In the genomic region with DNA sequence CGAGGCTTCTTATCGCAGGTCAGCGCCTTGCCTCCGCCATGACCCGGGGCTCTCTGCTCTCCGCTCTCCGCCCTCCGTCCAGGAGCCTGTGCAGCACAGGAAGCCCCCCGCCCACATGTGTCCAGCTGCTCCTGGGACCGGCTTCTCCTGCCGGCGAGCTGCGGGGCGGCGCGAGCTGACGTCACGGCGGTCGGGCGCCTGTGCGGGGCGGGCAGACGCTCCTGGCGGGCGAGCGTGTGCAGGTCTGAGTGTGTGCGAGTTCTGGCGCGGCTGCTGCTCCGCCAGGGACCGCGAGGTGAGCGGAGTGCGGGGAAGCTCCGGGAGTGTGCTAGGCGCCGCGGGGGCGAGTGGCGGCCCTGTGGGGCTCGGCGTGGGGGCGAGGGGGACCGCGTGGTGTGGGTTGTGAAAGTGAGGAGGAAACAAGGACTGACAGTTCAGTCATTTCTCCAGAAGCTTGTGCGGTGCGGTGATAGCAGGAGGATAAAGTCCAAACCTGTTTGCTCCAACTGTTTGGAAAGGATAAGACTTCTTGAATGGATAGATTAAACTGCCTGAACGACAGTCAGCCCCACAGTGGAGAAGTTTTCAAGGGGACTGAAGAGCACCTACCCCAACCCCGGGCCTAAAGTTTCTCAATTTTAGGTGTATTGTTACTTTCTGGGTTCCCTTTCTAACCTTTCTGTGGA, we compare ENCODE assay signal across 8 mouse cellular contexts. TPM values are rescaled to one million over a fixed set of nuclear protein-coding genes. Genes with fewer than 3 reads are reported as not detected.
A peak's percentile ranks its signal among the peaks of the same experiment; 100 is the strongest.
DNase-seq lines count a peak whose midpoint lies in the region; ATAC-seq and TF ChIP-seq lines count a peak whose summit lies in the region.

No protein-coding gene starts in this region.

- peaks cover 16% of the 10 kb centered on the region for H3K4me1 ChIP-seq in heart, embryonic 12.5 days (replicated peaks)
- H3K4me1 ChIP-seq in kidney, postnatal 0 days (replicated peaks; ENCODE audit: insufficient read depth, low read length), result 0 out of 2 replicates have a peak, but pooled peaks cover 4% of the 10 kb centered on the region
- H3K4me1 ChIP-seq in liver, embryonic 14.5 days (replicated peaks; ENCODE audit: control insufficient read depth in 2 of 2, insufficient read depth in 2 of 2, low read length in 1 of 2), result peaks cover 25 to 43% of the 10 kb centered on the region in 2 experiments
- no peaks in the 10 kb centered on the region for H3K4me1 ChIP-seq in neural tube, embryonic 11.5 days (ENCODE audit: control insufficient read depth, insufficient read depth, low read length)
- peaks cover 9% of the 10 kb centered on the region; the same call in 1 of the 2 replicates for H3K4me1 ChIP-seq in stomach, embryonic 16.5 days (ENCODE audit: control insufficient read depth, insufficient read depth, low read length)

- peak overlapping the region; percentile 78 for H3K4me3 ChIP-seq in heart, embryonic 12.5 days
- H3K4me3 ChIP-seq in kidney, postnatal 0 days (replicated peaks; ENCODE audit: low read depth, low read length), result peak overlapping the region; percentile 62
- H3K4me3 ChIP-seq in liver, embryonic 14.5 days (ENCODE audit: insufficient read depth in 1 of 2, low read depth in 2 of 2, low read length in 2 of 2), result peak overlapping the region; percentile 87 to 92
- peak overlapping the region; percentile 56 for H3K4me3 ChIP-seq in neural tube, embryonic 11.5 days (ENCODE audit: low read depth, low read length)
- H3K4me3 ChIP-seq in stomach, embryonic 16.5 days (replicated peaks; ENCODE audit: low read length), result peak overlapping the region; percentile 77

- peak; percentile 91 for DNase-seq in brain, embryonic 14.5 days (ENCODE audit: low read depth)
- DNase-seq in kidney, postnatal 0 days (ENCODE audit: low spot score), result peak; percentile 87
- peak; percentile 75 to 81 (median 80) for DNase-seq in liver, embryonic 14.5 days (ENCODE audit: low read depth in 3 of 3, low spot score in 3 of 3)
- DNase-seq in neural tube, embryonic 11.5 days (ENCODE audit: low spot score), result peak; percentile 90

- under 1% methylated on average over 50 of the region's 50 CpGs for WGBS in heart, embryonic 12.5 days
- under 1% methylated on average over 48 of the region's 50 CpGs for WGBS in kidney, postnatal 0 days
- WGBS in liver, embryonic 14.5 days (ENCODE audit: insufficient replicate concordance), result under 1% methylated on average over 50 of the region's 50 CpGs
- WGBS in neural tube, embryonic 11.5 days, result under 1% methylated on average over 50 of the region's 50 CpGs
- WGBS in stomach, embryonic 16.5 days, result under 1% methylated on average over 50 of the region's 50 CpGs

- TF ChIP-seq EP300 in liver, embryonic 14.5 days (IDR thresholded peaks at IDR 0.05; ENCODE audit: low read depth), result peak; percentile 96

- H3K9ac ChIP-seq in heart, embryonic 12.5 days, result peak overlapping the region; percentile 88
- peak overlapping the region; percentile 66 for H3K9ac ChIP-seq in kidney, postnatal 0 days (ENCODE audit: low read depth, low read length)
- H3K9ac ChIP-seq in liver, embryonic 14.5 days (replicated peaks), result peak overlapping the region; percentile 97
- H3K9ac ChIP-seq in neural tube, embryonic 11.5 days (ENCODE audit: low read length), result peak overlapping the region; percentile 77
- H3K9ac ChIP-seq in stomach, embryonic 16.5 days (ENCODE audit: low read length), result peak overlapping the region; percentile 84

- peak overlapping the region; percentile 76 for H3K4me2 ChIP-seq in heart, embryonic 12.5 days
- peak overlapping the region; percentile 87 for H3K4me2 ChIP-seq in kidney, postnatal 0 days (ENCODE audit: low read length)
- H3K4me2 ChIP-seq in liver, embryonic 14.5 days (ENCODE audit: low read depth), result peak overlapping the region; percentile 77
- peak overlapping the region; percentile 83 for H3K4me2 ChIP-seq in neural tube, embryonic 11.5 days (ENCODE audit: low read depth)
- H3K4me2 ChIP-seq in stomach, embryonic 16.5 days (ENCODE audit: low read depth, low read length), result peak overlapping the region; percentile 82

- H3K36me3 ChIP-seq in heart, embryonic 12.5 days, result no peaks in the 10 kb centered on the region
- no peaks in the 10 kb centered on the region for H3K36me3 ChIP-seq in kidney, postnatal 0 days (ENCODE audit: insufficient read depth, low read length)
- peaks cover 8% of the 10 kb centered on the region for H3K36me3 ChIP-seq in liver, embryonic 14.5 days (replicated peaks; ENCODE audit: control insufficient read depth, insufficient read depth, low read depth)
- no peaks in the 10 kb centered on the region for H3K36me3 ChIP-seq in neural tube, embryonic 11.5 days (ENCODE audit: control insufficient read depth, insufficient read depth, low read length)
- H3K36me3 ChIP-seq in stomach, embryonic 16.5 days (ENCODE audit: control insufficient read depth, insufficient read depth, low read length), result no peaks in the 10 kb centered on the region

- no peak for TF ChIP-seq CTCF in brain, embryonic 14.5 days (IDR thresholded peaks at IDR 0.05; ENCODE audit: borderline replicate concordance, extremely low read depth, insufficient read depth, insufficient read length)
- TF ChIP-seq CTCF in kidney, postnatal 0 days (IDR thresholded peaks at IDR 0.05; ENCODE audit: low read depth), result peak; percentile 24; the same call in 1 of the 2 replicates
- TF ChIP-seq CTCF in liver, embryonic 14.5 days (IDR thresholded peaks at IDR 0.05; ENCODE audit: low read depth), result peak; percentile 31; the same call in 1 of the 2 replicates

- peak; percentile 91 for ATAC-seq in CD4-positive, CD25-positive, alpha-beta regulatory T cell, adult 4 months
- ATAC-seq in erythroblast, adult 5-6 weeks (replicated peaks; ENCODE audit: low FRiP score, poor library complexity, severe bottlenecking), result peak; percentile 69
- peak; percentile 96 for ATAC-seq in heart, embryonic 12.5 days (ENCODE audit: insufficient number of reproducible peaks, low FRiP score)
- ATAC-seq in kidney, postnatal 0 days (replicated peaks; ENCODE audit: low FRiP score, low read depth), result peak; percentile 94
- ATAC-seq in liver, embryonic 14.5 days (ENCODE audit: insufficient read depth), result peak; percentile 80
- peak; percentile 99 for ATAC-seq in neural tube, embryonic 11.5 days (ENCODE audit: insufficient read depth, low FRiP score, low TSS enrichment)
- peak; percentile 94 for ATAC-seq in stomach, embryonic 16.5 days (ENCODE audit: insufficient read depth, low FRiP score)

- no peaks in the 10 kb centered on the region for H3K9me3 ChIP-seq in heart, embryonic 12.5 days (replicated peaks)
- no peaks in the 10 kb centered on the region for H3K9me3 ChIP-seq in kidney, postnatal 0 days (replicated peaks; ENCODE audit: low read length)
- no peaks in the 10 kb centered on the region for H3K9me3 ChIP-seq in liver, embryonic 14.5 days (ENCODE audit: control insufficient read depth, low read length)
- H3K9me3 ChIP-seq in neural tube, embryonic 11.5 days (ENCODE audit: control insufficient read depth, low read length), result no peaks in the 10 kb centered on the region
- H3K9me3 ChIP-seq in stomach, embryonic 16.5 days (replicated peaks; ENCODE audit: control insufficient read depth, low read length), result no peaks in the 10 kb centered on the region

- TF ChIP-seq POLR2A in brain, embryonic 14.5 days (IDR thresholded peaks at IDR 0.05; ENCODE audit: borderline replicate concordance, extremely low read depth, insufficient read depth, insufficient read length, poor library complexity, severe bottlenecking), result peak; percentile 34; the same call in 1 of the 2 replicates

- H3K27ac ChIP-seq in heart, embryonic 12.5 days (ENCODE audit: poor library complexity, severe bottlenecking), result peak overlapping the region; percentile 72
- peak overlapping the region; percentile 80 for H3K27ac ChIP-seq in kidney, postnatal 0 days
- H3K27ac ChIP-seq in liver, embryonic 14.5 days, result peak overlapping the region; percentile 95
- no peak overlapping the region for H3K27ac ChIP-seq in neural tube, embryonic 11.5 days (ENCODE audit: low read depth, low read length)
- 0 out of 2 replicates have a peak overlapping the region, but pooled peaks have one; percentile 33 for H3K27ac ChIP-seq in stomach, embryonic 16.5 days (ENCODE audit: low read length)

- no peaks in the 10 kb centered on the region for H3K27me3 ChIP-seq in heart, embryonic 12.5 days (replicated peaks)
- no peaks in the 10 kb centered on the region for H3K27me3 ChIP-seq in kidney, postnatal 0 days (ENCODE audit: insufficient read depth, low read length)
- no peaks in the 10 kb centered on the region for H3K27me3 ChIP-seq in liver, embryonic 14.5 days (ENCODE audit: control insufficient read depth, insufficient read depth, low read length)
- H3K27me3 ChIP-seq in neural tube, embryonic 11.5 days (ENCODE audit: control insufficient read depth, insufficient read depth, low read length), result no peaks in the 10 kb centered on the region
- no peaks in the 10 kb centered on the region for H3K27me3 ChIP-seq in stomach, embryonic 16.5 days (ENCODE audit: control insufficient read depth, insufficient read depth, low read length)

RNA-seq across cellular contexts. Expression of gene Abcg2, which starts 56.2 kb away (rescaled TPM):
- 10 to 100 TPM; 16.9 to 26.3 TPM for polyA plus RNA-seq in CD4-positive, CD25-positive, alpha-beta regulatory T cell, adult 4 months (2017; shearing (Covaris generic))
- 20.5 and 22.1 TPM in 2 replicates for polyA plus RNA-seq in brain, embryonic 14.5 days (2012; rRNA removed)
- total RNA-seq in erythroblast, adult 5-6 weeks (2015; ENCODE audit: low replicate concordance), result 213 and 253 TPM in 2 replicates
- total RNA-seq in erythroblast, adult 5-6 weeks (2017; ENCODE audit: low replicate concordance), result 492 and 662 TPM in 2 replicates
- 60.1 and 62.0 TPM in 2 replicates for polyA plus RNA-seq in heart, embryonic 12.5 days (2016; fragmentation: Nextera tagmentation; extraction: Ambion mirVana)
- 136 and 154 TPM in 2 replicates for polyA plus RNA-seq in kidney, postnatal 0 days (2015; fragmentation: Nextera tagmentation; extraction: Ambion mirVana)
- polyA plus RNA-seq in liver, embryonic 14.5 days (2012; rRNA removed), result 49.2 and 66.5 TPM in 2 replicates
- polyA plus RNA-seq in liver, embryonic 14.5 days (2014; fragmentation: Nextera tagmentation; extraction: Ambion mirVana), result 166 and 171 TPM in 2 replicates
- 45.2 and 47.4 TPM in 2 replicates for polyA plus RNA-seq in neural tube, embryonic 11.5 days (2014; fragmentation: Nextera tagmentation; extraction: Ambion mirVana)
- 57.1 and 61.8 TPM in 2 replicates for polyA plus RNA-seq in stomach, embryonic 16.5 days (2015; fragmentation: Nextera tagmentation; extraction: Ambion mirVana)
